Comparison of ENCODE assay signal across 16 mouse cellular contexts in the genomic region with DNA sequence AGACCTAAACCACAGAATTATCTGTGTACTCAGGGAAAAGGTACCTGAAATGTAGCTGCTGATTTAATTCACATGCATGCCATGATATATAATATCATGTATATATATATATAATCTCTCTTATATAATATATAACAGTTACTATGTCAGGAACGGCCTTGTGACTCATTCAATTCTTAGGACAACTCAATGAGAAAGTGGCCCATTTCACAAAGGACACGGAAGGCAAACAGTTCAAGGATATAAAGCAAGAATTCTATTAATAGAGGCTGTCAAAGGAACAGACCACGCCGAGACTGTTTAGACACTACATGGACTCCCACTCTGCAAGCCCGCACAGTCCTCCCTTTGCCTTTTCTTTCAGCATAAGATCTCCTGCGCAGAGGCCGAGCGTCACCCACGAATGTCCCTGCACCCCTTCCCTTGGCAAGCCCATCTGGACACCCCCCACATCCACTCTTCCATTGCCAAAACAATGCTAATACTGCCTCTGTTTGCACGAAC.
A peak's percentile ranks its signal among the peaks of the same experiment; 100 is the strongest.
DNase-seq lines count a peak whose midpoint lies in the region; ATAC-seq and TF ChIP-seq lines count a peak whose summit lies in the region.
"Had no signal": no experiment of that assay in that cellular context is flagged by ENCODE, and none has a peak within 500 bp of the region (broad histone marks: within the 10 kb centered on the region; RNA-seq: fewer than 3 reads in every experiment).

No protein-coding gene starts in this region.

- H3K4me1 ChIP-seq in heart, embryonic 16.5 days (ENCODE audit: control insufficient read depth, insufficient read depth, low read length) = peaks cover 13% of the 10 kb centered on the region; the same call in 1 of the 2 replicates
- peaks cover 100% of the 10 kb centered on the region for H3K4me1 ChIP-seq in megakaryocyte, embryonic 14.5 days
- H3K4me1 ChIP-seq: hindbrain, embryonic 13.5 days; midbrain, embryonic 15.5 days; neural tube, embryonic 15.5 days had no signal

- peak; percentile 18 for DNase-seq in gastrocnemius, adult 2 months
- DNase-seq in gastrocnemius, postnatal 10 days = no peak
- no peak for DNase-seq in heart, postnatal 25 days (ENCODE audit: low spot score)
- no peak for DNase-seq in cerebellum, postnatal 10 days
- DNase-seq: kidney, postnatal 25 days; right cerebral cortex, postnatal 25 days; thymus, postnatal 36 days had no signal

- no peak for ATAC-seq in heart, embryonic 16.5 days (replicated peaks; ENCODE audit: extremely low read depth, insufficient read depth, low FRiP score)
- no peak for ATAC-seq in megakaryocyte, adult 5-6 weeks (ENCODE audit: poor library complexity, severe bottlenecking)
- ATAC-seq: forebrain, embryonic 16.5 days; inflammation-experienced regulatory T-cells, adult 6 months; midbrain, embryonic 15.5 days had no signal

- H3K9ac ChIP-seq in heart, embryonic 16.5 days (ENCODE audit: low read length) = 0 out of 2 replicates have a peak overlapping the region, but pooled peaks have one; percentile 24
- H3K9ac ChIP-seq: hindbrain, embryonic 13.5 days; liver, embryonic 14.5 days; midbrain, embryonic 15.5 days; neural tube, embryonic 15.5 days had no signal

- 70% methylated on average over 10 of the region's 10 CpGs for WGBS in heart, embryonic 16.5 days

- intact Hi-C loops in gastrocnemius, adult 2 months (cut with DNase I) = no loop called here
- intact Hi-C loops in heart, postnatal 25 days (cut with DNase I) = no loop called here

- H3K4me2 ChIP-seq in heart, embryonic 16.5 days (ENCODE audit: low read depth, low read length) = no peak overlapping the region
- H3K4me2 ChIP-seq: hindbrain, embryonic 13.5 days; midbrain, embryonic 15.5 days; neural tube, embryonic 15.5 days had no signal

- peaks cover 5% of the 10 kb centered on the region; the same call in 1 of the 2 replicates for H3K36me3 ChIP-seq in heart, embryonic 16.5 days (ENCODE audit: control insufficient read depth, insufficient read depth)
- peaks cover 87% of the 10 kb centered on the region for H3K36me3 ChIP-seq in megakaryocyte, embryonic 14.5 days (replicated peaks; ENCODE audit: low read length)
- H3K36me3 ChIP-seq: hindbrain, embryonic 13.5 days; midbrain, embryonic 15.5 days; neural tube, embryonic 15.5 days had no signal

- peaks cover 7% of the 10 kb centered on the region for H3K9me3 ChIP-seq in heart, embryonic 16.5 days (replicated peaks; ENCODE audit: control insufficient read depth, low read length)
- H3K9me3 ChIP-seq in megakaryocyte, embryonic 14.5 days = no peaks in the 10 kb centered on the region
- H3K9me3 ChIP-seq: midbrain, embryonic 15.5 days had no signal

- no peaks in the 10 kb centered on the region for H3K27me3 ChIP-seq in heart, embryonic 16.5 days (ENCODE audit: control insufficient read depth, insufficient read depth, low read length)
- no peaks in the 10 kb centered on the region for H3K27me3 ChIP-seq in megakaryocyte, embryonic 14.5 days (replicated peaks)
- H3K27me3 ChIP-seq: hindbrain, embryonic 13.5 days; midbrain, embryonic 15.5 days; neural tube, embryonic 15.5 days had no signal

- TF ChIP-seq CTCF in gastrocnemius, adult 2 months (IDR thresholded peaks at IDR 0.05) = no peak

- no peak overlapping the region for H3K4me3 ChIP-seq in gastrocnemius, adult 2 months
- no peak overlapping the region for H3K4me3 ChIP-seq in heart, embryonic 16.5 days (ENCODE audit: low read length)
- peak overlapping the region; percentile 87 for H3K4me3 ChIP-seq in megakaryocyte, embryonic 14.5 days (replicated peaks)
- H3K4me3 ChIP-seq: hindbrain, embryonic 13.5 days; midbrain, embryonic 15.5 days; neural tube, embryonic 15.5 days had no signal

- H3K27ac ChIP-seq in gastrocnemius, adult 2 months = peak overlapping the region; percentile 73
- no peak overlapping the region for H3K27ac ChIP-seq in heart, embryonic 16.5 days (ENCODE audit: low read length)
- H3K27ac ChIP-seq: hindbrain, embryonic 13.5 days; liver, embryonic 14.5 days; midbrain, embryonic 15.5 days; neural tube, embryonic 15.5 days had no signal
